Mouse (Mus musculus) testis, adult 2 months (tissue): ENCODE results near the gene Gramd1b.

Source experiments
- CTCF ChIP-seq: fragments of 200-500 bp; IDR thresholded peaks from 2 replicates; pipeline ENCODE4 v1.5.1; 2012; ENCODE audit warnings: low read depth, mild to moderate bottlenecking, inconsistent platforms, low read length, moderate library complexity; ENCODE audit not compliant: control insufficient read depth, insufficient read depth, insufficient replicate concordance
- POLR2A ChIP-seq: fragments of 200-500 bp; IDR thresholded peaks from 2 replicates; pipeline ENCODE4 v1.6.1; 2012; ENCODE audit warnings: low read depth, mild to moderate bottlenecking, inconsistent platforms, low read length, moderate library complexity; ENCODE audit not compliant: control insufficient read depth

DNA sequence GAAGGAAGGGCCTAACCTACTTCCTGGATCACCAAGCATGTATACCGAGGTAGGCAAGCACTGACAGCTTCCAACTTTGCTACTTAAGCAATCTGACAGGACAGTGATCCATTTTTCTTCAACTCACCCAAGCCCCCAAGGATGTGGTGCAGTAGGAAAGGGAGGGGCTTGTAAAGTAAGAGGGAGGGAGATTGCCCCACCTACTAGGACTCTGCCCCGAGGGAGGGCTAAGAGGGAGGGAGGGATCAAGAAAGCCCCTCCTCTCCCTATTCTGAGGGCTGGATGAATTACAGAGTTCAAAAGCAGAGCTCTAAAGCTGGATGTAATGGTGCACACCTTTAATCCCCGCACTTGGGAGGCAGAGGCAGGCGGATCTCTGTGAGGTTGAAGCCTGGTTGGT lies 117.6 kb downstream of the Gramd1b start:
- TF ChIP-seq POLR2A (no peak), CTCF (no peak)
